Mouse (Mus musculus): ENCODE results near the gene Ank. TPM values are rescaled to one million over a fixed set of nuclear protein-coding genes. Genes with fewer than 3 reads are reported as not detected.

The Ank gene
- polyA plus RNA-seq, 1 experiment from 2014 or later: 10.8 TPM

Small RNA genes within 50 kb of the gene (microRNA-seq; reads per million reads assigned to microRNA genes)
- gene Mir7117: 0.76 reads per million

Other genes starting within 250 kb of the Ank start
- gene Otulin, start 164.0 kb downstream of the Ank start, polyA plus RNA-seq (2015; fragmentation: Nextera tagmentation; extraction: Ambion mirVana): 17.3 and 20.0 TPM in 2 replicates
- gene Otulinl, start 214.9 kb downstream of the Ank start, polyA plus RNA-seq (2015; fragmentation: Nextera tagmentation; extraction: Ambion mirVana): 11.1 and 12.0 TPM in 2 replicates